14 mouse cellular contexts compared by ENCODE assay signal in the genomic region with DNA sequence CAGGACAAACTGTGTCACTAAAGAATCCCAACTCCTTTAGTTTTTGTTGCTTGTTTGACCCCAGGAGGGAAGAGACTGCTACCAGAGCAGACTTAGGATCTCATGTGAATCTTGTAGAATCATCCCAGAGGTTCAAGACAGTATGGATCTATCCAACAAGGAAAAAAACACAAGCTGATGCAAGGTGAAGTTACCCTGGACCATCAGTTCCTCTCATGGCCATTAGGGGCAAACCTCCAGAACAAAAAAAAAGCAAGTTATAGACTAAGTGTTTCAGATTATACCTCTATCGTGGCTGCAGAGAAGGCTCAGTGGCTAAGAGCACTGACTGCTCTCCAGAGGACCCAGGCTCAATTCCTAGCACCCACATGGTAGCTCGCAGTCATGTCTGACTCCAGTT.
"Had no signal": no experiment of that assay in that cellular context is flagged by ENCODE, and none has a peak within 500 bp of the region (broad histone marks: within the 10 kb centered on the region; RNA-seq: fewer than 3 reads in every experiment).

No protein-coding gene starts in this region.

- H3K4me1 ChIP-seq: liver, embryonic 13.5 days; lung, embryonic 15.5 days had no signal

- H3K4me2 ChIP-seq: limb, embryonic 12.5 days; liver, embryonic 13.5 days; lung, embryonic 15.5 days; neural tube, embryonic 15.5 days had no signal

- H3K9me3 ChIP-seq: limb, embryonic 12.5 days; lung, embryonic 15.5 days; neural tube, embryonic 15.5 days had no signal

- H3K9ac ChIP-seq: limb, embryonic 12.5 days; liver, embryonic 13.5 days; liver, postnatal 0 days; lung, embryonic 15.5 days; neural tube, embryonic 15.5 days had no signal

- H3K4me3 ChIP-seq: limb, embryonic 12.5 days; liver, embryonic 13.5 days; lung, embryonic 15.5 days; myocyte; neural tube, embryonic 15.5 days had no signal

- H3K27ac ChIP-seq: limb, embryonic 12.5 days; liver, embryonic 13.5 days; lung, embryonic 15.5 days; neural tube, embryonic 15.5 days had no signal

- ATAC-seq: liver, postnatal 0 days had no signal

- DNase-seq: kidney, adult 8-10 months; kidney, postnatal 4 days; liver; liver, embryonic 13.5 days; liver, postnatal 0 days; lung, postnatal 36 days; midbrain, embryonic 14.5 days; right cerebral cortex, adult 18-20 months; right cerebral cortex, postnatal 25 days; thymus, postnatal 4 days had no signal

- H3K27me3 ChIP-seq: limb, embryonic 12.5 days; liver, embryonic 13.5 days; lung, embryonic 15.5 days; neural tube, embryonic 15.5 days had no signal

- H3K36me3 ChIP-seq: limb, embryonic 12.5 days; liver, embryonic 13.5 days; lung, embryonic 15.5 days; neural tube, embryonic 15.5 days had no signal
